Mouse (Mus musculus) stomach, embryonic 16.5 days (tissue): ENCODE data around the gene Nupr1l. TPM values are rescaled to one million over a fixed set of nuclear protein-coding genes. Genes with fewer than 3 reads are reported as not detected.
"Not testable (repeated sequence)": the region's sequence is repeated elsewhere in the genome, so short reads cannot be mapped to it uniquely, and the experiment has no call there.

Experiments used
- ATAC-seq: fragments of 200-750 bp; cut with Nextera tagmentation; 2 replicates; pipeline ENCODE4 v1.8.0; 2017; ENCODE audit warnings: moderate number of reproducible peaks, moderate TSS enrichment; ENCODE audit not compliant: insufficient read depth, low FRiP score
- H3K27ac ChIP-seq: fragments of 300-500 bp; sonication (generic); 2 replicates; pipeline ENCODE4 v1.5.1; 2014; ENCODE audit warnings: low read length
- H3K27me3 ChIP-seq: fragments of 300-500 bp; sonication (generic); 2 replicates; pipeline ENCODE4 v1.6.1; 2014; ENCODE audit warnings: low read length, control low read depth, mixed read lengths; ENCODE audit not compliant: control insufficient read depth, insufficient read depth
- H3K36me3 ChIP-seq: fragments of 300-500 bp; sonication (generic); 2 replicates; pipeline ENCODE4 v1.6.1; 2014; ENCODE audit warnings: low read length; ENCODE audit not compliant: control insufficient read depth, insufficient read depth
- H3K4me1 ChIP-seq: fragments of 300-500 bp; sonication (generic); 2 replicates; pipeline ENCODE4 v1.6.1; 2014; ENCODE audit warnings: low read length, control low read depth, mixed read lengths; ENCODE audit not compliant: control insufficient read depth, insufficient read depth
- H3K4me2 ChIP-seq: fragments of 300-500 bp; sonication (generic); 2 replicates; pipeline ENCODE4 v1.6.1; 2014; ENCODE audit warnings: low read depth, low read length, mixed read lengths
- H3K4me3 ChIP-seq: fragments of 300-500 bp; sonication (generic); replicated peaks from 2 replicates; pipeline ENCODE4 v1.5.1; 2014; ENCODE audit warnings: mild to moderate bottlenecking, low read length
- H3K9ac ChIP-seq: fragments of 300-500 bp; sonication (generic); 2 replicates; pipeline ENCODE4 v1.6.1; 2014; ENCODE audit warnings: low read length
- H3K9me3 ChIP-seq: fragments of 300-500 bp; sonication (generic); replicated peaks from 2 replicates; pipeline ENCODE4 v1.6.1; 2016; ENCODE audit warnings: low read length, control low read depth; ENCODE audit not compliant: control insufficient read depth
- WGBS: fragments of 180-500 bp; shearing (Covaris S2); extraction: QIAGEN DNeasy Blood & Tissue Kit; methylation state at CpG from one replicate; pipeline ENCODE4 v1.1.7; 2014; 5-methylcytosine and 5-hydroxymethylcytosine counted together
- polyA plus RNA-seq: library from polyadenylated mRNA; unstranded; fragments of >200 nt; fragmentation: Nextera tagmentation; extraction: Ambion mirVana; gene quantifications from 2 replicates; pipeline ENCODE4 v1.2.1, GENCODE M21; 2015

Gene Nupr1l
- polyA plus RNA-seq, 1 experiment from 2014 or later: 2.7 TPM

GRCm38 (mm10) chr5:129907775-129908174 lies 565 bp upstream of the Nupr1l start:
- no peak overlapping the region for H3K27ac ChIP-seq
- no peak for ATAC-seq
- no peaks in the 10 kb centered on the region for H3K9me3 ChIP-seq
- no peaks in the 10 kb centered on the region for H3K36me3 ChIP-seq
- peak overlapping the region; percentile 84 for H3K4me2 ChIP-seq
- no peaks in the 10 kb centered on the region for H3K4me1 ChIP-seq
- 26% methylated on average over 4 of the region's 4 CpGs for WGBS
- H3K27me3 ChIP-seq: no peaks in the 10 kb centered on the region
- H3K9ac ChIP-seq: peak overlapping the region; percentile 87
- peak overlapping the region; percentile 75 for H3K4me3 ChIP-seq

DNA sequence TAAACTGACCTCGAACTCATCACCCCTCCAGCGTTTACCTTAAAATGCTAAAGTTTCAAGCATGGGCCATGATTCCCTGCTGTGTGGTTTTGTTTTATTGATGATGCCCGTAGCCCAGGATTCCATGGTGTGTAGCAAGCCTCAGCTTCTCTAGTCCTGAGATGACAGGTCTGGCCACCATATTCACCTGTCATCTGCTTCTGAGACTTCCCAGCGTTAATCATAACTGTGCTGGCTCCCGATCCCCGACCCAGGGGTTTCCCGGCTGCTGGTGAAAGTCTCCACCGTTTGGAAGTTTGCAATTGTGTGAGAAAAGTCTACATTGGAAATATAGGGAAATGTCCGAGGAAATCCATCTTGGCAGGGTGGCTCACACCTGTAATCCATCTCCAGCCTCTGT lies 807 bp downstream of the Nupr1l start:
- H3K9me3 ChIP-seq: no peaks in the 10 kb centered on the region
- 66% methylated on average over 9 of the region's 9 CpGs for WGBS
- peak overlapping the region; percentile 87 for H3K9ac ChIP-seq
- H3K4me3 ChIP-seq: peak overlapping the region; percentile 75
- peak overlapping the region; percentile 84 for H3K4me2 ChIP-seq
- ATAC-seq: no peak
- no peaks in the 10 kb centered on the region for H3K27me3 ChIP-seq
- H3K36me3 ChIP-seq: no peaks in the 10 kb centered on the region
- H3K27ac ChIP-seq: no peak overlapping the region
- no peaks in the 10 kb centered on the region for H3K4me1 ChIP-seq

DNA sequence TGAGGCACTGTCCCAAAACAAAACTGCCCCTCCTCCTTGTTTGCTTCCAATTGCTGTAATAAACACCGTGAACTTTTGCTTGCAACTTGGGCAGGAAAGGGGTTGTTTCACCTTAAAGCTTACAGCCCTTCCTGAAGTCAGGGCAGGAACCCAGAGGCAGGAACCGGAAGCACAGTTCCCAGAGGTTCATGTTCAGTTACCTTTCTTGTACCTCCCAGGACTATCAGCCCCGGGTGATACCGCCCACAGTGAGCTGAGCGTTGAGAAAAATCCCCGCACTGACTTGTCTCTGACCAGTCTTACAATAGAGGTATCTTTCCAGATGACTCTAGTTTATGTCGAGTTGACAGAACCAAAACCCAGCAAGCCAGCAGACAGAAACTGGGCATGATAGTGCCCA lies 1.3 kb downstream of the Nupr1l start:
- no peak overlapping the region for H3K9ac ChIP-seq
- H3K36me3 ChIP-seq: no peaks in the 10 kb centered on the region
- no peaks in the 10 kb centered on the region for H3K4me1 ChIP-seq
- no peaks in the 10 kb centered on the region for H3K9me3 ChIP-seq
- H3K27me3 ChIP-seq: no peaks in the 10 kb centered on the region
- ATAC-seq: no peak
- no peak overlapping the region for H3K4me2 ChIP-seq
- no peak overlapping the region for H3K4me3 ChIP-seq
- WGBS: 77% methylated on average over 7 of the region's 7 CpGs
- no peak overlapping the region for H3K27ac ChIP-seq

DNA sequence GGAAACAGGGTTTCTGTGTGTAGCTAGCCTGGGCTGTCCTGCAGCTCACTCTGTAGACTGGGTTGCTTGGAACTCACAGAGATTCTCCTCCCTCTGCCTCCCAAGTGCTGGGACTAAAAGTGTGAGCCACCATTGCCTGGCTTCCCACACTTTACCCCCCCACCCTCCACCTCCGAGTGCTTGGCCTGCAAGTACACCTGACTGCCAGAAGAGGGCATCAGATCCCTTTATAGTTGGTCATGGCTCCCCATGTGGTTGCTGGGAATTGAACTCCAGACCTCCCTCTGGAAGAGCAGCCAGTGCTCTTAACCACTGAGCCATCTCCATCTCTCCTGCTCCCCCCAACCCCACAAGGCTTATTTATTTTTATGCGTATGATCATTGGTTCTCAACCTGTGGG lies 5.7 kb downstream of the Nupr1l start:
- Histone ChIP-seq H3K9me3 (no peaks in the 10 kb centered on the region), H3K4me2 (no peak overlapping the region), H3K27ac (no peak overlapping the region), H3K9ac (no peak overlapping the region), H3K4me3 (no peak overlapping the region), H3K4me1 (no peaks in the 10 kb centered on the region), H3K36me3 (no peaks in the 10 kb centered on the region), H3K27me3 (no peaks in the 10 kb centered on the region)
- WGBS: 45% methylated on average over 2 of the region's 2 CpGs
- ATAC-seq: no peak

DNA sequence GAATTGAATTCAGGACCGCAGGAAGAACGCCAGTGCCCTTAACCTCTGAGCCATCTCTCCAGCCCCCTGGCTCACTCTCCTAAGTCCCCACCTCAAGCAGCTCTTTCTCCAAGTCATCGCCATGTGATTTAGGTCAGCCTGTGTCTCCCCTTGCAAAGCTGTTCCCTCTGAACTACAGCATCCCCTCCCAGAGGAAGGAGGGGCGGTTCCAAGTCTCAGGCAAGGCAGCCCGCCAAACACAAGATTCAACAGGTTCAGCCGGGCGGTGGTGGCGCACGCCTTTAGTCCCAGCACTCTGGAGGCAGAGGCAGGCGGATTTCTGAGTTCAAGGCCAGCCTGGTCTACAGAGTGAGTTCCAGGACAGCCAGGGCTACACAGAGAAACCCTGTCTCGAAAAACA lies 7.2 kb downstream of the Nupr1l start:
- not testable (repeated sequence) for H3K36me3 ChIP-seq, H3K4me1 ChIP-seq, H3K27me3 ChIP-seq, ATAC-seq, H3K9me3 ChIP-seq, H3K9ac ChIP-seq, H3K27ac ChIP-seq, H3K4me2 ChIP-seq, H3K4me3 ChIP-seq
- 80% methylated on average over 11 of the region's 11 CpGs for WGBS

- no peaks in the 10 kb centered on the region for H3K9me3 ChIP-seq
- no peaks in the 10 kb centered on the region for H3K4me1 ChIP-seq
- no peaks in the 10 kb centered on the region for H3K27me3 ChIP-seq
- H3K27ac ChIP-seq: no peak overlapping the region
- no peak overlapping the region for H3K4me2 ChIP-seq
- H3K9ac ChIP-seq: no peak overlapping the region
- no peaks in the 10 kb centered on the region for H3K36me3 ChIP-seq
- no peak for ATAC-seq
- 89% methylated on average over 24 of the region's 24 CpGs for WGBS
- no peak overlapping the region for H3K4me3 ChIP-seq
These were observed 9.8 kb downstream of the Nupr1l start for GRCm38 (mm10) chr5:129918065-129918651.

DNA sequence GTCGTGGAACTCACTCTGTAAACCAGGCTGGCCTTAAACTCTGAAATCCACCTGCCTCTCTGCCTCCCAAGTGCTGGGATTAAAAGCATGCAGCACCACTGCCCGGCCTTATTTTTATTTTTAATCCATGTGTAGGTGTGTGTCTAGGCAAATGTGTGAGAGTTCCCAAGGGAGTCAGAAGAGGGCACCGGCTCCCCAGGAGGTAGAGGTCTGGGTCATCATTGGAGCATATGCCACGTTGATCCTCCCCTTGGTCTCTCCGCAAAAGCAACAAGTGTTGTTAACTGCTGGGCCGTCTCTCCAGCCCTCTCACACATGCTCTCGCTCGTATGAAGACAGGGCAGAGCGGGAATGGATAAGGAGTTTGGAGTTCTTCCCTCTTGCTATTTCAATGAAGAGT lies 10.4 kb downstream of the Nupr1l start:
- no peaks in the 10 kb centered on the region for H3K36me3 ChIP-seq
- H3K9me3 ChIP-seq: no peaks in the 10 kb centered on the region
- no peak overlapping the region for H3K9ac ChIP-seq
- no peaks in the 10 kb centered on the region for H3K27me3 ChIP-seq
- WGBS: 79% methylated on average over 9 of the region's 9 CpGs
- no peak overlapping the region for H3K27ac ChIP-seq
- no peak overlapping the region for H3K4me3 ChIP-seq
- no peaks in the 10 kb centered on the region for H3K4me1 ChIP-seq
- H3K4me2 ChIP-seq: no peak overlapping the region
- ATAC-seq: no peak

DNA sequence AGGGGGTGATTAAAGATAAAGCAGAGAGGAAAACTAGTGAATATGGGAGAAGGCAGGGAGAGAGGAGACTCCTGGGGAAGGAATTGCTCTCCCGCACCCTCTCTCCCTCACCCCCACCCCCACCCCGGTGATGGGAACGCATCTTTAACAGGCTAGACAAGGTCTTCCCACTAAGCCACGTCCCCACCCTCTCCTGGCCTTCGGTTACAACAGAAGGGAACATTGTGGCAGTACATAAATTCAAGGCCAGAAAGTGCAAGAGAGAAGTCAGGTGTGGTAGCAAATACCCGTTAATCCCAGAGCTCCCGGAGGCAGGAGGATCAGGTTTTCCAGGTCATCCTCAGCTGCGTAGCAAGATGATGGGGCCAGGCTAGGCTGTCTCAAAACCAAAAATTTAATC lies 11.0 kb downstream of the Nupr1l start:
- no peaks in the 10 kb centered on the region for H3K36me3 ChIP-seq
- 55% methylated on average over 8 of the region's 8 CpGs for WGBS
- H3K27me3 ChIP-seq: no peaks in the 10 kb centered on the region
- H3K4me2 ChIP-seq: no peak overlapping the region
- H3K4me3 ChIP-seq: no peak overlapping the region
- ATAC-seq: no peak
- no peaks in the 10 kb centered on the region for H3K4me1 ChIP-seq
- H3K9ac ChIP-seq: no peak overlapping the region
- H3K9me3 ChIP-seq: no peaks in the 10 kb centered on the region
- no peak overlapping the region for H3K27ac ChIP-seq

GRCm38 (mm10) chr5:129921972-129922371 lies 13.6 kb downstream of the Nupr1l start:
- H3K4me3 ChIP-seq: no peak overlapping the region
- no peak for ATAC-seq
- no peaks in the 10 kb centered on the region for H3K36me3 ChIP-seq
- no peak overlapping the region for H3K4me2 ChIP-seq
- no peaks in the 10 kb centered on the region for H3K9me3 ChIP-seq
- H3K4me1 ChIP-seq: no peaks in the 10 kb centered on the region
- no peak overlapping the region for H3K27ac ChIP-seq
- WGBS: 93% methylated on average over 4 of the region's 4 CpGs
- H3K9ac ChIP-seq: no peak overlapping the region
- no peaks in the 10 kb centered on the region for H3K27me3 ChIP-seq
